ENCODE assay signal across 16 mouse cellular contexts in the genomic region with DNA sequence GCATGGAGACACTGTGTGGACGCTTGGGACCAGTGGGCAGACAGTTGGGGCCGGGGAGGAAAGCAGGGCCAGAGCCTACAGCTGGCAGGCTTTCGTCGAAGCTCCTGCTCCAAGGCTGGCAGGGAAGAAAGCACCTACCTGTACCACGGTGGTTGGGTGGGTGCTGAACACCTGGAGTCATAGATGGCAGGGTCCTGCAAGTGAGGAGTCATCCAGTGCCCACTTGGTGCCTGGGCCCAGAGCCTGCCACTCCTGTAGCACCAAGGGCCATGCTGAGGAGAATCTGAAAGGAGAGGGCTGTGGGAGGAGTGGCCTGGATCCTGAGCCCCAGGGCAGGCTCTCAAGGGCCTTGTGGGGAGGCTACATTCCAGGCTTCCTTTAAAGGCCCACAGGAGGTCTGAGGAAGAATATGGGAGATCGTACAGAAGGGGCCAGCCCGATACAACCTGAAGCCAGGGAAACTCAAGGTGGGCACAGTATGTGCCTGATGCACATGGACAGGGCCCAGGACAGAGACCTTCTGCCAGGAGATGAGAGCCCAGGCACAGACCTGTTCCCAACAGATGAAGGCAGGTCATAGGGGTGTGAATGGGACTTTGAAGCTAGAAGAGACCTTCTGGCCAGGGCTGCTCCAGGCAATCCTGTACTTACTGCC. TPM values are rescaled to one million over a fixed set of nuclear protein-coding genes. Genes with fewer than 3 reads are reported as not detected.
DNase-seq lines count a peak whose midpoint lies in the region; ATAC-seq and TF ChIP-seq lines count a peak whose summit lies in the region.
"Had no signal": no experiment of that assay in that cellular context is flagged by ENCODE, and none has a peak within 500 bp of the region (broad histone marks: within the 10 kb centered on the region; RNA-seq: fewer than 3 reads in every experiment).

No protein-coding gene starts in this region.

- H3K9ac ChIP-seq in forebrain, embryonic 11.5 days (ENCODE audit: low read length) = no peak overlapping the region
- 0 out of 2 replicates have a peak overlapping the region, but pooled peaks have one; percentile 0 for H3K9ac ChIP-seq in midbrain, embryonic 14.5 days (replicated peaks; ENCODE audit: low read length)
- H3K9ac ChIP-seq in midbrain, embryonic 13.5 days (replicated peaks) = no peak overlapping the region
- 0 out of 2 replicates have a peak overlapping the region, but pooled peaks have one; percentile 10 for H3K9ac ChIP-seq in forebrain, postnatal 0 days
- H3K9ac ChIP-seq: liver, embryonic 12.5 days; lung, embryonic 14.5 days had no signal

- 78% methylated on average over 7 of the region's 7 CpGs for WGBS in forebrain, embryonic 11.5 days
- WGBS in forebrain, embryonic 10.5 days = 62% methylated on average over 7 of the region's 7 CpGs
- 71% methylated on average over 7 of the region's 7 CpGs for WGBS in midbrain, embryonic 14.5 days
- WGBS in midbrain, embryonic 13.5 days = 62% methylated on average over 7 of the region's 7 CpGs
- 75% methylated on average over 7 of the region's 7 CpGs for WGBS in forebrain, postnatal 0 days

- no peak for TF ChIP-seq CTCF in forebrain, postnatal 0 days (IDR thresholded peaks at IDR 0.05; ENCODE audit: low read depth)

- no peak overlapping the region for H3K4me3 ChIP-seq in forebrain, embryonic 11.5 days (ENCODE audit: low read depth, low read length)
- H3K4me3 ChIP-seq in forebrain, embryonic 10.5 days = no peak overlapping the region
- no peak overlapping the region for H3K4me3 ChIP-seq in midbrain, embryonic 14.5 days (replicated peaks; ENCODE audit: low read depth, low read length)
- H3K4me3 ChIP-seq in midbrain, embryonic 13.5 days (replicated peaks) = no peak overlapping the region
- no peak overlapping the region for H3K4me3 ChIP-seq in forebrain, postnatal 0 days (ENCODE audit: low read depth, low read length)
- H3K4me3 ChIP-seq: liver, embryonic 12.5 days had no signal

- no peak overlapping the region for H3K4me2 ChIP-seq in forebrain, embryonic 11.5 days (ENCODE audit: low read depth, low read length, severe bottlenecking)
- no peak overlapping the region; the same call in 1 of the 2 replicates for H3K4me2 ChIP-seq in midbrain, embryonic 14.5 days (ENCODE audit: low read length)
- H3K4me2 ChIP-seq in midbrain, embryonic 13.5 days (replicated peaks) = no peak overlapping the region
- H3K4me2 ChIP-seq in forebrain, postnatal 0 days (ENCODE audit: low read depth) = 0 out of 2 replicates have a peak overlapping the region, but pooled peaks have one; percentile 61
- H3K4me2 ChIP-seq: liver, embryonic 12.5 days; lung, embryonic 14.5 days had no signal

- H3K27ac ChIP-seq in forebrain, embryonic 11.5 days (ENCODE audit: low read depth, low read length) = no peak overlapping the region
- no peak overlapping the region for H3K27ac ChIP-seq in forebrain, embryonic 10.5 days
- H3K27ac ChIP-seq in midbrain, embryonic 14.5 days (replicated peaks; ENCODE audit: low read depth, low read length) = no peak overlapping the region
- no peak overlapping the region for H3K27ac ChIP-seq in midbrain, embryonic 13.5 days
- H3K27ac ChIP-seq in forebrain, postnatal 0 days (ENCODE audit: low read depth, low read length) = no peak overlapping the region
- H3K27ac ChIP-seq: left cerebral cortex, adult 2 months; liver, embryonic 12.5 days had no signal

- DNase-seq in forebrain, embryonic 11.5 days (ENCODE audit: low spot score) = peak; percentile 50
- DNase-seq in forebrain, embryonic 10.5 days (ENCODE audit: extremely low spot score, low spot score) = no peak
- DNase-seq in midbrain, embryonic 14.5 days = no peak
- DNase-seq in forebrain, postnatal 0 days = no peak
- DNase-seq: adrenal gland, postnatal 25 days; B cell, adult 2 months; gastrocnemius, postnatal 10 days; kidney, adult 8-10 months; lung, embryonic 14.5 days; retina, postnatal 1 day; thymus, postnatal 4 days had no signal

- peaks cover 7% of the 10 kb centered on the region for H3K4me1 ChIP-seq in forebrain, embryonic 11.5 days (replicated peaks; ENCODE audit: control insufficient read depth, insufficient read depth, low read length)
- peaks cover 35% of the 10 kb centered on the region for H3K4me1 ChIP-seq in forebrain, embryonic 10.5 days
- peaks cover 17% of the 10 kb centered on the region for H3K4me1 ChIP-seq in midbrain, embryonic 14.5 days (ENCODE audit: control insufficient read depth, insufficient read depth, low read length)
- H3K4me1 ChIP-seq in midbrain, embryonic 13.5 days (replicated peaks) = peaks cover 34% of the 10 kb centered on the region
- peaks cover 28% of the 10 kb centered on the region for H3K4me1 ChIP-seq in forebrain, postnatal 0 days (ENCODE audit: insufficient read depth)

- no peaks in the 10 kb centered on the region for H3K36me3 ChIP-seq in forebrain, embryonic 11.5 days (ENCODE audit: control insufficient read depth, insufficient read depth, low read length)
- no peaks in the 10 kb centered on the region for H3K36me3 ChIP-seq in forebrain, embryonic 10.5 days (replicated peaks)
- H3K36me3 ChIP-seq in midbrain, embryonic 14.5 days (ENCODE audit: control insufficient read depth, insufficient read depth, low read length) = no peaks in the 10 kb centered on the region
- no peaks in the 10 kb centered on the region for H3K36me3 ChIP-seq in midbrain, embryonic 13.5 days
- no peaks in the 10 kb centered on the region for H3K36me3 ChIP-seq in forebrain, postnatal 0 days (ENCODE audit: insufficient read depth)
- H3K36me3 ChIP-seq: liver, embryonic 12.5 days had no signal

- H3K27me3 ChIP-seq in forebrain, embryonic 11.5 days (ENCODE audit: control insufficient read depth, insufficient read depth, low read length) = peaks cover 7% of the 10 kb centered on the region; the same call in 1 of the 2 replicates
- H3K27me3 ChIP-seq in forebrain, embryonic 10.5 days (ENCODE audit: poor library complexity, severe bottlenecking) = peaks cover 65% of the 10 kb centered on the region
- no peaks in the 10 kb centered on the region for H3K27me3 ChIP-seq in midbrain, embryonic 14.5 days (ENCODE audit: control insufficient read depth, insufficient read depth, low read length)
- H3K27me3 ChIP-seq in midbrain, embryonic 13.5 days = peaks cover 7% of the 10 kb centered on the region
- H3K27me3 ChIP-seq in forebrain, postnatal 0 days (ENCODE audit: insufficient read depth, low read length) = no peaks in the 10 kb centered on the region

- no peaks in the 10 kb centered on the region for H3K9me3 ChIP-seq in forebrain, embryonic 11.5 days (ENCODE audit: control insufficient read depth, low read length)
- no peaks in the 10 kb centered on the region for H3K9me3 ChIP-seq in forebrain, embryonic 10.5 days
- H3K9me3 ChIP-seq in midbrain, embryonic 14.5 days (ENCODE audit: control insufficient read depth, low read length) = no peaks in the 10 kb centered on the region
- H3K9me3 ChIP-seq in midbrain, embryonic 13.5 days = no peaks in the 10 kb centered on the region
- no peaks in the 10 kb centered on the region for H3K9me3 ChIP-seq in forebrain, postnatal 0 days (ENCODE audit: low read length)
- H3K9me3 ChIP-seq: liver, embryonic 12.5 days had no signal

- no peak for ATAC-seq in forebrain, embryonic 11.5 days (replicated peaks; ENCODE audit: low FRiP score)
- no peak for ATAC-seq in midbrain, embryonic 14.5 days (ENCODE audit: low FRiP score, low TSS enrichment)
- no peak for ATAC-seq in midbrain, embryonic 13.5 days
- ATAC-seq in forebrain, postnatal 0 days = no peak
- ATAC-seq in megakaryocyte, adult 5-6 weeks (ENCODE audit: poor library complexity, severe bottlenecking) = no peak
- no peak for ATAC-seq in erythroid progenitor cell, adult 5-6 weeks (replicated peaks; ENCODE audit: low FRiP score, poor library complexity, severe bottlenecking)
- ATAC-seq: liver, embryonic 12.5 days had no signal

RNA-seq across cellular contexts. Expression of a gene that starts 1.7 kb away (rescaled TPM):
- polyA plus RNA-seq in forebrain, embryonic 11.5 days (2014; fragmentation: Nextera tagmentation; extraction: Ambion mirVana) = 76.0 and 93.8 TPM in 2 replicates
- polyA plus RNA-seq in forebrain, embryonic 10.5 days (2016; fragmentation: Nextera tagmentation; extraction: Ambion mirVana) = 34.7 and 39.7 TPM in 2 replicates
- polyA plus RNA-seq in midbrain, embryonic 14.5 days (2014; fragmentation: Nextera tagmentation; extraction: Ambion mirVana) = 158 and 199 TPM in 2 replicates
- 119 and 127 TPM in 2 replicates for polyA plus RNA-seq in midbrain, embryonic 13.5 days (2015; fragmentation: Nextera tagmentation; extraction: Ambion mirVana)
- total RNA-seq in forebrain, postnatal 0 days (2014; rRNA removed) = 265 and 272 TPM in 2 replicates
- 162 and 168 TPM in 2 replicates for polyA plus RNA-seq in forebrain, postnatal 0 days (2015; fragmentation: Nextera tagmentation; extraction: Ambion mirVana)
- not detected in 2 replicates for total RNA-seq in megakaryocyte, adult 5-6 weeks (2015)
- 0.07 TPM in 1 of 2 replicates, not detected in the other for total RNA-seq in megakaryocyte, adult 5-6 weeks (2017)
- total RNA-seq in erythroid progenitor cell, adult 5-6 weeks (2015; ENCODE audit: low replicate concordance) = not detected in 2 replicates
- not detected in 2 replicates for total RNA-seq in erythroid progenitor cell, adult 5-6 weeks (2017; ENCODE audit: low replicate concordance)

RNA-seq across cellular contexts. Expression of a gene that starts 36.0 kb away (rescaled TPM):
- 11.4 and 11.5 TPM in 2 replicates for polyA plus RNA-seq in forebrain, embryonic 11.5 days (2014; fragmentation: Nextera tagmentation; extraction: Ambion mirVana)
- polyA plus RNA-seq in forebrain, embryonic 10.5 days (2016; fragmentation: Nextera tagmentation; extraction: Ambion mirVana) = 15.1 and 16.0 TPM in 2 replicates
- polyA plus RNA-seq in midbrain, embryonic 14.5 days (2014; fragmentation: Nextera tagmentation; extraction: Ambion mirVana) = 12.4 and 19.4 TPM in 2 replicates
- polyA plus RNA-seq in midbrain, embryonic 13.5 days (2015; fragmentation: Nextera tagmentation; extraction: Ambion mirVana) = 17.8 and 18.6 TPM in 2 replicates
- 25.0 and 33.5 TPM in 2 replicates for total RNA-seq in forebrain, postnatal 0 days (2014; rRNA removed)
- 18.7 and 21.3 TPM in 2 replicates for polyA plus RNA-seq in forebrain, postnatal 0 days (2015; fragmentation: Nextera tagmentation; extraction: Ambion mirVana)
- total RNA-seq in megakaryocyte, adult 5-6 weeks (2015) = 5.0 and 5.1 TPM in 2 replicates
- 11.3 and 13.5 TPM in 2 replicates for total RNA-seq in megakaryocyte, adult 5-6 weeks (2017)
- 5.9 and 10.5 TPM in 2 replicates for total RNA-seq in erythroid progenitor cell, adult 5-6 weeks (2015; ENCODE audit: low replicate concordance)
- 5.5 and 11.9 TPM in 2 replicates for total RNA-seq in erythroid progenitor cell, adult 5-6 weeks (2017; ENCODE audit: low replicate concordance)

RNA-seq across cellular contexts. Expression of a gene that starts 45.2 kb away (rescaled TPM):
- 153 and 165 TPM in 2 replicates for polyA plus RNA-seq in forebrain, embryonic 11.5 days (2014; fragmentation: Nextera tagmentation; extraction: Ambion mirVana)
- 193 and 197 TPM in 2 replicates for polyA plus RNA-seq in forebrain, embryonic 10.5 days (2016; fragmentation: Nextera tagmentation; extraction: Ambion mirVana)
- polyA plus RNA-seq in midbrain, embryonic 14.5 days (2014; fragmentation: Nextera tagmentation; extraction: Ambion mirVana) = 79.3 and 88.1 TPM in 2 replicates
- polyA plus RNA-seq in midbrain, embryonic 13.5 days (2015; fragmentation: Nextera tagmentation; extraction: Ambion mirVana) = 98.2 and 103 TPM in 2 replicates
- 59.8 and 66.2 TPM in 2 replicates for total RNA-seq in forebrain, postnatal 0 days (2014; rRNA removed)
- 73.7 and 80.8 TPM in 2 replicates for polyA plus RNA-seq in forebrain, postnatal 0 days (2015; fragmentation: Nextera tagmentation; extraction: Ambion mirVana)
- 18.1 and 24.0 TPM in 2 replicates for total RNA-seq in megakaryocyte, adult 5-6 weeks (2015)
- 53.7 and 54.5 TPM in 2 replicates for total RNA-seq in megakaryocyte, adult 5-6 weeks (2017)
- 14.7 and 18.0 TPM in 2 replicates for total RNA-seq in erythroid progenitor cell, adult 5-6 weeks (2015; ENCODE audit: low replicate concordance)
- total RNA-seq in erythroid progenitor cell, adult 5-6 weeks (2017; ENCODE audit: low replicate concordance) = 13.7 and 18.1 TPM in 2 replicates

Comparison
In these comparisons a context has a peak if more than half of its experiments do, and no peak if none do; other contexts are left out.
1. H3K9ac ChIP-seq: peak in midbrain, embryonic 14.5 days (single experiment) and forebrain, postnatal 0 days (single experiment); none in forebrain, embryonic 11.5 days (single experiment) and midbrain, embryonic 13.5 days (single experiment).